Mouse (Mus musculus) midbrain, embryonic 12.5 days (tissue): ENCODE results near the gene Gcc1. TPM values are rescaled to one million over a fixed set of nuclear protein-coding genes. Genes with fewer than 3 reads are reported as not detected.

ENCODE experiments used
- ATAC-seq: fragments of 200-750 bp; cut with Nextera tagmentation; 2 replicates; pipeline ENCODE4 v1.8.0; 2017; ENCODE audit warnings: low read depth, moderate TSS enrichment, moderate library complexity; ENCODE audit not compliant: low FRiP score
- H3K27ac ChIP-seq: fragments of 300-500 bp; sonication (generic); replicated peaks from 2 replicates; pipeline ENCODE4 v1.5.1; 2016; ENCODE audit warnings: mild to moderate bottlenecking
- H3K27me3 ChIP-seq: fragments of 300-500 bp; sonication (generic); 2 replicates; pipeline ENCODE4 v1.6.1; 2016; ENCODE audit warnings: mild to moderate bottlenecking
- H3K36me3 ChIP-seq: fragments of 300-500 bp; sonication (generic); 2 replicates; pipeline ENCODE4 v1.6.1; 2016
- H3K4me1 ChIP-seq: fragments of 300-500 bp; sonication (generic); 2 replicates; pipeline ENCODE4 v1.6.1; 2016
- H3K4me2 ChIP-seq: fragments of 300-500 bp; sonication (generic); replicated peaks from 2 replicates; pipeline ENCODE4 v1.6.1; 2016; ENCODE audit warnings: mild to moderate bottlenecking, moderate library complexity
- H3K4me3 ChIP-seq: fragments of 300-500 bp; sonication (generic); 2 replicates; pipeline ENCODE4 v1.5.1; 2016; ENCODE audit warnings: mild to moderate bottlenecking
- H3K9ac ChIP-seq: fragments of 300-500 bp; sonication (generic); replicated peaks from 2 replicates; pipeline ENCODE4 v1.6.1; 2016; ENCODE audit warnings: mild to moderate bottlenecking, moderate library complexity
- H3K9me3 ChIP-seq: fragments of 300-500 bp; sonication (generic); 2 replicates; pipeline ENCODE4 v1.6.1; 2016; ENCODE audit warnings: mild to moderate bottlenecking
- WGBS: fragments of 180-500 bp; shearing (Covaris S2); methylation state at CpG from one replicate; pipeline ENCODE4 v1.1.7; 2016; 5-methylcytosine and 5-hydroxymethylcytosine counted together
- polyA plus RNA-seq: library from polyadenylated mRNA; unstranded; fragments of >200 nt; fragmentation: Nextera tagmentation; extraction: Ambion mirVana; gene quantifications from 2 replicates; pipeline ENCODE4 v1.2.1, GENCODE M21; 2016

Gcc1 gene
- 15.3 and 16.1 TPM in 2 replicates for polyA plus RNA-seq

DNA sequence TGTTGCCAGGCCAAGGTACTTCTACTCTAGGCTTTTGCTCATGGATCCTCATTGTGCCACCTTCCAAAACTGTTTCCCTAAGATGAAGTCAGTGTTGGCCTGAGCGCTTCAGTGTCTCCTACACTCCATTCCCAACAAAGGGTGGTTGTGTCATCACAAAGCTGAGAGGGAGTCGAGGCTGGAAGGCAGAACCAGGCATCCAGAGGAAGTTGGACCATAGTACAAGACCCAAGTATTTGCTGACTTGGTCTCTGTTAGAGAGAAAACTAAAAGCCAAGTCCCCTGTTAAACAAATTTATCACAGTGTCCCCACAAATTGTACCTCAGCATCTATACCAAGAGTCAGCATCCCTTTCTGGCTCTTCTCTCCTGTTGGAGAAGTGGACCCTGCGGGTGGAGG lies at the start of gene Gcc1:
Gene Gcc1 (minus strand): TSS at position 101 of the 400 bp plus-strand sequence.
- H3K27me3 ChIP-seq, result no peaks in the 10 kb centered on the region
- H3K9ac ChIP-seq, result no peak within 1 kb of the TSS
- H3K27ac ChIP-seq, result no peak within 1 kb of the TSS
- no peak within 1 kb of the TSS for H3K4me3 ChIP-seq
- no peak for ATAC-seq
- H3K4me1 ChIP-seq, result peaks cover 17% of the 10 kb centered on the region
- peaks cover 17% of the 10 kb centered on the region for H3K36me3 ChIP-seq
- H3K4me2 ChIP-seq, result no peak within 1 kb of the TSS
- 92% methylated on average over 3 of the region's 3 CpGs for WGBS
- H3K9me3 ChIP-seq, result no peaks in the 10 kb centered on the region

DNA sequence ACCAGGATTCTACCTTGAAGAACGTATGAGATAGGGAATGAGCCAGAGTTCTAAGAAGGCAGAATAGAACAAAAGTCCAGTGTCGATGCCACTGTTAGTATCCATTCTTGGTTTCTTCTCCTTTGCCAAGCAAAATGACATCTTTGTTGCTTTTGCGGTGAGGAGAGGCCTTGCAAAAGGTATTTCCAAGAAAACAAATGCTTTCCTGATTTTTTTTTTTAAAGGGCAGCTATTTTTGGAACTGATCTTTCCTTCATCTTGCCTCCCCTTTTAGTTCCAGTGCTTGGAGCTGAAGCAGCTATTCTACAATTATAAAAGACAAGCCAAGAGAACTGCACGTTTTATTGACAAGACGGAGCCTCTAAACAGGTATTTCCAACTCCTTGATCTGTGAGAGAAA lies 46.6 kb upstream of the Gcc1 start, which contains the start of gene Snd1:
Gene Snd1 (plus strand): TSS at position 301 of the 400 bp plus-strand sequence.
- no peaks in the 10 kb centered on the region for H3K36me3 ChIP-seq
- ATAC-seq, result no peak
- H3K4me1 ChIP-seq, result peaks cover 8% of the 10 kb centered on the region; the same call in 1 of the 2 replicates
- no peak within 1 kb of the TSS for H3K4me2 ChIP-seq
- H3K4me3 ChIP-seq, result no peak within 1 kb of the TSS
- no peaks in the 10 kb centered on the region for H3K9me3 ChIP-seq
- WGBS, result 90% methylated on average over 5 of the region's 5 CpGs
- no peak within 1 kb of the TSS for H3K27ac ChIP-seq
- H3K27me3 ChIP-seq, result no peaks in the 10 kb centered on the region
- no peak within 1 kb of the TSS for H3K9ac ChIP-seq

DNA sequence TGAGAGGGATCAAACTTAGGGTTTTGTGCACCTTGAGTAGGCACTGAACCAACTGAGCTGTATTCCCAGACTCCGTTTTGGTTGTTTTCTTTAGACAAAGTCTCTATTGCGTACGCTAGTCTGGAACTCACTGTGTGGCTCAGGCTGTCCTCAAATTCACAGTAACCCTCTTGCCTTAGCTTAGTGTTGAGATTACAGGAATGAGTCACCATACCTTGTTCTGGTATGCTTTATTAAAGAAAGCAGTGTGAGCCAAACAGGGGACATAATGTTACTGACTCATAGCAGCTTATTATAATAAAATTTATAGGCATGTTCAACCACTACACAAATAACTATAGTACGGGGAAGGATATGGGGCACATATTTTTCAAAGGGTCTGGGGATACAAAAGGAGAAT lies 46.0 kb upstream of the Gcc1 start:
- Histone ChIP-seq H3K9me3 (no peaks in the 10 kb centered on the region), H3K4me3 (no peak overlapping the region), H3K27me3 (no peaks in the 10 kb centered on the region), H3K9ac (no peak overlapping the region), H3K4me1 (peaks cover 5% of the 10 kb centered on the region; the same call in 1 of the 2 replicates), H3K36me3 (no peaks in the 10 kb centered on the region), H3K27ac (no peak overlapping the region), H3K4me2 (no peak overlapping the region)
- ATAC-seq, result no peak
- 93% methylated on average over 4 of the region's 4 CpGs for WGBS

DNA sequence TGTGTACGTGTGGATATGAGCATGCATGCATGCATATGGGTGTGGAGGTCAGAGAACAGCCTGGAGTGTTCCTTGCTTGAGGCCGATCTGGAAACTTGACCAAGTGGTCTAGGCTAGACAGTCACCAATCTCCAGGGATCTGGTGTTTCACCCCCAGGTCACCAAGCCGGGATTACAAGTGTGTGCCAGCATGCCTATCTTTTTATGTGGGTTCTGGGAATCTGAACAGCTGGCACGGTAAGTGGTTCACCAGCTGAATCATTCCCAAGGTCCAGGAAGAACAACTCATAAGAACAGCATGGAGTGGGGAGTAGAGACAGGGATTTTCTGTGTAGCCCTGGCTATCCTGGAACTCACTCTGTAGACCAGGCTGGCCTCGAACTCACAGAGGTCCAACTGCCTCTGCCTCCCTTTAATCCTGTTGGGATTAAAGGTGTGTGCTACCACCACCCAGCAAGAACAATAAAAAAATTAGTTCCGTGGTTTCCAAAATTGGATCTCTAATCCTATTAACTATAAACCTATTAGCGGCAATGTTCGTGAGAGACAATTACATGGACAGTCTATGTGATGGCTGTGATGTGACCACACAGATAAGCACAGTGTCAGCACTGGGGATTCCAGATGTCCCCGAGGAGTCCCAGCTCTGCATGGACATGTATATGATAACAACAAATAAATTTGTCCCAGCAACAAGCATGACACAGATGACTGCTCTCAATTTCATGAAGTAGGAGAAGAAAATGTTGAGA lies 43.3 kb upstream of the Gcc1 start:
- WGBS, result 84% methylated on average over 9 of the region's 9 CpGs
- no peak overlapping the region for H3K9ac ChIP-seq
- H3K36me3 ChIP-seq, result no peaks in the 10 kb centered on the region
- H3K4me3 ChIP-seq, result no peak overlapping the region
- H3K4me2 ChIP-seq, result no peak overlapping the region
- H3K4me1 ChIP-seq, result no peaks in the 10 kb centered on the region
- no peak overlapping the region for H3K27ac ChIP-seq
- no peaks in the 10 kb centered on the region for H3K9me3 ChIP-seq
- ATAC-seq, result no peak
- no peaks in the 10 kb centered on the region for H3K27me3 ChIP-seq

DNA sequence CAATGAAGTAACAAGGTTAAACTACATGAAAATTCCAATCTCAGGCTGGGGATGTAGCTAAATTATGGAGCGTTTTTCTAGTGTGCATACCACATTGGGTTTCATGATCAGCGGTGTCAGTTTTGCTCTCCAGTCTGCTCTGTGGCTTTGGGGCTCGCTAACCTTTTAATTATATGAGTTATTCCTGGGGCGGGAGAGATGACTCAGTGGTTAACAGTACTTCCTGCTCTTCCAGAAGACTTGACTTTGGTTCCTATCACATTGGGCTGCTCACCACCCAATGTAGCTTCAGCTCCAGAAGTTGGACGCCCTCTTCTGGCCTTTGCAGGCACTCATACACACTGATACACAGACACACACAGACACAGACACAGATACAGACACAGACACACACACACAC lies 42.4 kb upstream of the Gcc1 start:
- no peaks in the 10 kb centered on the region for H3K4me1 ChIP-seq
- no peaks in the 10 kb centered on the region for H3K36me3 ChIP-seq
- no peak overlapping the region for H3K9ac ChIP-seq
- H3K27me3 ChIP-seq, result no peaks in the 10 kb centered on the region
- H3K27ac ChIP-seq, result no peak overlapping the region
- H3K4me3 ChIP-seq, result no peak overlapping the region
- no peak for ATAC-seq
- WGBS, result 79% methylated on average over 5 of the region's 5 CpGs
- H3K9me3 ChIP-seq, result no peaks in the 10 kb centered on the region
- no peak overlapping the region for H3K4me2 ChIP-seq

DNA sequence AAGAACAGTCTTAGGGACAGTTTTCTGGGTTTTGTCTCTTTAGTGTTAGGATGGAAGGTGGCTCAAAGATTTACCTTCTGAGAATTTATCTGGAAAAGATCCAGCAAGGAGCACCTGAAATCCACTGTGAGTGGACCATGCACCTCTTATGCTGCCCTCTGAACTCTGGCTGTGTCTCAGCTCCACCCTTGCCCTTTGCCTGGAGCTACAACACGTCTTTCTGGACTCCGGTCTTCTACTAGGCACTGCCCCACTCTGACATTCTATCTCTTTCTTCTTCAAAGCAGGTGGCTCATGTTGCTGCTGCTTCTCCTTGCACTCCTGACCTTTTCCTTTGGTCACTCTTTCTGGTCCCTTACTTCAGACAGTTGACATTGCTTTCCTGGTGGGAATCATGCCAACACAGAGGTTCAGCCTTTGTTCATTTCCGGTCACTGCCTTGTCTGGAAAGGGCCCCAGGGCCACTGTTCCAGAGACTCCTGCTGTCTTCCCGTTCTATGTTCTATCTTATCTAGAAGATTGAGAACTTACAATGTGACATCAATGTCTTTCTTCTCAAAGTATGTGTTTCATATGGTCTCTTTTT lies 41.9 kb upstream of the Gcc1 start:
- no peak overlapping the region for H3K4me2 ChIP-seq
- no peak overlapping the region for H3K4me3 ChIP-seq
- H3K27ac ChIP-seq, result no peak overlapping the region
- ATAC-seq, result no peak
- H3K9me3 ChIP-seq, result no peaks in the 10 kb centered on the region
- H3K36me3 ChIP-seq, result no peaks in the 10 kb centered on the region
- WGBS, result 72% methylated on average over 4 of the region's 4 CpGs
- H3K4me1 ChIP-seq, result no peaks in the 10 kb centered on the region
- no peak overlapping the region for H3K9ac ChIP-seq
- no peaks in the 10 kb centered on the region for H3K27me3 ChIP-seq

DNA sequence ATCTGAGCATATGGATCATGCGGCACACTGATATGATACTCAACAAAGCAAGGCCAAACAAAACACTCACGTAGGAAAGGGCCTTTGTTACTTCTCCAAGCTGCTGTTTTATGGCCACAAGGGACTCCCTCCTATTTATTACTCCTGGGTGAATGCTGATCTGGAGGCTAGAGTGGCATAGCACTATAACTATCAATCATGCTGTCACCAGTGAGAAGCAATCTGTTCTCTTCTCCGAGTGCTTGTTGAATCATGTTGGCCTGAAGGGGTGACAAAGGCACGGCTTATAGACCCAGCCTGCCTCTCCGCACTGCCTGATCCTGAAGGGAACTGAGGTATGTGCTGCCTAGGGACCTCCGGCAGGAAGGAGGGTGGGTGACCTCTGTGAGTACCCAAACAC lies 36.4 kb upstream of the Gcc1 start:
- WGBS, result 76% methylated on average over 6 of the region's 6 CpGs
- Histone ChIP-seq H3K9me3 (no peaks in the 10 kb centered on the region), H3K4me2 (no peak overlapping the region), H3K27me3 (no peaks in the 10 kb centered on the region), H3K36me3 (no peaks in the 10 kb centered on the region), H3K9ac (no peak overlapping the region), H3K4me3 (no peak overlapping the region), H3K4me1 (no peaks in the 10 kb centered on the region), H3K27ac (no peak overlapping the region)
- ATAC-seq, result no peak

DNA sequence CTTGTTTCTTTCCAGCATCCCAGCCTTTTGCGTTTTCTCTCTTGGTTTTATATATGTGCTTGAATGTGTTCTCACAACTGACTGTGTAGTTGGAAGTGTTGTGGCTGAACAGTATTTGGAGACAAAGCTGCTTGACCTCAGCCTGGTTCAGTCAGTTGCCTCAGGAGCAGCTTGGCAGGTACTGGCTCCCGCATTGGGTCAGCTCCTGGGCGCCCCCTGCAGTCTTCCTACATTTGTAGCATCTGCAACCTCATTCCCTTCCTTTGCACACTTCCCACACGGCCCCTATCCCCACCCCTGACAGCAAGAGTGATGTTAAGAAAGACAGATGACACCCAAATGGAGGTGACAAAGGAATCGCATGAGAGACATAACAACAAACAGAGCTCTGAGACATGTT lies 32.3 kb upstream of the Gcc1 start:
- Histone ChIP-seq H3K27ac (no peak overlapping the region), H3K4me2 (no peak overlapping the region), H3K4me3 (no peak overlapping the region), H3K9ac (no peak overlapping the region), H3K9me3 (no peaks in the 10 kb centered on the region), H3K36me3 (no peaks in the 10 kb centered on the region), H3K27me3 (no peaks in the 10 kb centered on the region), H3K4me1 (no peaks in the 10 kb centered on the region)
- WGBS, result 16% methylated on average over 5 of the region's 5 CpGs
- ATAC-seq, result 0 out of 2 replicates have a peak, but pooled peaks have one; percentile 49

DNA sequence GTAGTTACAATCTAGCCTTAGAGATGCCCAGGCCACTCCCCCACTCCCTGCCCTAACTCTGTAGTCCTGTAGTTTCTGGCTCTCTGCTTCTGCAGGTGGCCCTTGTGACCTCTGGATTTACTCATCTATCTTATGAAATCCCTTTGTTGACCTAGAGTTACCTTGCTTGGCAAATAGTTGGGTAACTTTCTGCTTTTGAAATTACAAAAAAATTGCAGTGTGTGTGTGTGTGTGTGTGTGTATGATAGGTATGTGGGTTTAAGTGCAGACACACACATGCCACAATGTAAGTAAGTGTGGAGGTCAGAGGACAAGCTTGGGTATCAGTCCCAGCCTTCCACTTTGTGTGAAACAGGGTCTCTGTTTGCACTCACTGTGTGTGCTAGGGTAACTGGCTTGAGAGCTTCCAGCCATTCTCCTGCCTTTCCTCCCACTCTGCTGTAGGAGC lies 31.1 kb upstream of the Gcc1 start:
- H3K9ac ChIP-seq, result no peak overlapping the region
- H3K27me3 ChIP-seq, result peaks cover under 1% of the 10 kb centered on the region; the same call in 1 of the 2 replicates
- H3K9me3 ChIP-seq, result no peaks in the 10 kb centered on the region
- H3K4me3 ChIP-seq, result no peak overlapping the region
- H3K27ac ChIP-seq, result no peak overlapping the region
- H3K4me2 ChIP-seq, result no peak overlapping the region
- H3K36me3 ChIP-seq, result no peaks in the 10 kb centered on the region
- no peak for ATAC-seq
- H3K4me1 ChIP-seq, result no peaks in the 10 kb centered on the region

DNA sequence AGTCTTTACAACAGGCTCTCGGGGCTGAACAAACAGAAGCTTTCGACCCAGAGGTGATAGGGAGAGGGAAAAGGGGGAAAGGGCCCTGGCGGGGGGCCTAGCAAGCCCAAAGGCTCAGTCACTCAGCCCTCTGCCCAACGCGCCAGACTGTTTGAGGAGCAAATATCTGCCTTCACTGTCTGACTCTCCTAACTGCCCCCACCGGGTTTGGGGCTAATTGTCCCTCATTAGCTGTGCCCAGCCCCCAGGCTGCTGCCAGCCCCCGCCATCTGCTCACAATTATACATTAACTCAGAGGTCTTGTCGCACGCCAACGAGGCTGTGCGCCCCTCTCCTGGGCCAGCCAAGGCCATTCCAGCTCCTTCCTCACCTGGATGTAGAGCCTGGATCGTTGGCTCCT lies 22.8 kb upstream of the Gcc1 start:
- Histone ChIP-seq H3K27me3 (peaks cover 37% of the 10 kb centered on the region), H3K9me3 (no peaks in the 10 kb centered on the region), H3K9ac (no peak overlapping the region), H3K36me3 (no peaks in the 10 kb centered on the region), H3K27ac (no peak overlapping the region), H3K4me1 (no peaks in the 10 kb centered on the region), H3K4me2 (no peak overlapping the region), H3K4me3 (no peak overlapping the region)
- under 1% methylated on average over 12 of the region's 12 CpGs for WGBS
- ATAC-seq, result no peak

DNA sequence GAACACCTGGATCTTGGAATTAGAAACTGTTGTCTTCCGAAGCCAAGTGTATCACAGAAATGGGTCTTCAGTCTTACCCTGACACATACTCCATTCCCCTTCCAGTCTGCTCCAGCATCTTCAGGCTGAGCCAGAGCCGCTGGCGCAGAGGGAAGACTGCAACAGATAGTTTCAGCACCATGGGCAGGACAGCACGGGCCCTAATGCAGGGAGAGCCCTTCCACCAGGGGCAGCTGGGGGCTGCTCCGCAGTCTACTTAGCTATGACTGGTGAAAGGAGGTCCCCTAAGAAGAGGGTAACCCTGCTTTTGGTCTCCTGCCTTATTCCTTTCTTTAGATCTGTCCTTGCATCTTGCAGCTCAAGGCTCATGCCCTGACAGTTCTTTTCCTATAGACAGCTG lies 22.3 kb upstream of the Gcc1 start:
- ATAC-seq, result no peak
- Histone ChIP-seq H3K36me3 (no peaks in the 10 kb centered on the region), H3K27ac (no peak overlapping the region), H3K9ac (no peak overlapping the region), H3K4me2 (no peak overlapping the region), H3K27me3 (peaks cover 37% of the 10 kb centered on the region), H3K9me3 (no peaks in the 10 kb centered on the region), H3K4me3 (no peak overlapping the region), H3K4me1 (no peaks in the 10 kb centered on the region)
- WGBS, result 18% methylated on average over 5 of the region's 5 CpGs

DNA sequence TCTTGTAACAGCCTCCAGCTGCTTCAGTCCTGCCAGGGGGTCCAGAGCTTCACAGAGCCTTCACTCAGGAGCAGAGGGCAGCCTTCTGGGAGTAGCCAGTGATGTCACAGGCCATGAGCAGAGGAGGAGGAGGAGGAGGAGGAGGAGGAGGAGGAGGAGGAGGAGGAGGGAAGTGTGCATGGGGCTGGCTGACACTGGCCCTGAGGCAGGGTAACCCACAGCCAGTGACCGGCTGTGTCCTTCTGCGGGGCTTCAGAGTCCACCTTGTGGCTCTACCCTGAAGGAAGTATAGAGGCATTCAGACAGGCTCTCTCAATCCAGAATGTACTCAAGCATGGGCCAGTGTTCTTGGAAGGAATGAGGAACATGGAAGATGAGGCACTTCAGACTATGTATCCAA lies 21.1 kb upstream of the Gcc1 start, which contains the start of gene Pax4:
Gene Pax4 (minus strand): TSS at position 101 of the 400 bp plus-strand sequence.
- no peaks in the 10 kb centered on the region for H3K4me1 ChIP-seq
- WGBS, result 88% methylated on average over 2 of the region's 2 CpGs

More for the DNA sequence above, 21.1 kb upstream of the Gcc1 start, which contains the start of gene Pax4:
- Histone ChIP-seq H3K9ac (no peak within 1 kb of the TSS), H3K27me3 (peaks cover 37% of the 10 kb centered on the region), H3K4me3 (no peak within 1 kb of the TSS), H3K9me3 (no peaks in the 10 kb centered on the region), H3K27ac (no peak within 1 kb of the TSS), H3K36me3 (no peaks in the 10 kb centered on the region), H3K4me2 (no peak within 1 kb of the TSS)
- ATAC-seq, result no peak
